Mouse (Mus musculus) layer of hippocampus, postnatal 10 days (tissue): ENCODE measurements around the gene Zfp316. TPM values are rescaled to one million over a fixed set of nuclear protein-coding genes. Genes with fewer than 3 reads are reported as not detected.
A peak's percentile ranks its signal among the peaks of the same experiment; 100 is the strongest.

Source experiments
- DNase-seq, 2 experiments: peaks; one replicate each; pipeline ENCODE4 v3.0.0; 2021; ENCODE audit warnings: low spot score in 2 of 2
- long read RNA-seq: library from polyadenylated mRNA; stranded (forward); transcript quantifications from one replicate; pipeline ENCODE4 v2.0.0, GENCODE M21; 2023
- total RNA-seq, 2 experiments: library from RNA; stranded (reverse); gene quantifications; 2 replicates each; pipeline ENCODE4 v1.2.3; 2021

Zfp316 gene
- 10 to 100 TPM; 21.8 to 24.4 TPM for total RNA-seq
- long read RNA-seq, full-length matches to known transcripts, result 3 of 3 reads
- long read RNA-seq, partial matches to known transcripts, result 0 of 3 reads
- long read RNA-seq, other reads (novel, unspliced or antisense), result 0 of 3 reads

- peak; percentile 72 to 83 for DNase-seq
Observed at GRCm38 (mm10) chr5:143269363-143270150, at the start of gene Zfp316. Gene Zfp316 (minus strand): TSS chr5:143270022.

- DNase-seq, result no peak
Observed at GRCm38 (mm10) chr5:143317288-143317610, 47.4 kb upstream of the Zfp316 start.

GRCm38 (mm10) chr5:143316605-143317287, 46.9 kb upstream of the Zfp316 start:
- DNase-seq, result no peak

GRCm38 (mm10) chr5:143315514-143315888, 45.7 kb upstream of the Zfp316 start:
- no peak for DNase-seq

- peak; percentile 89 to 95 for DNase-seq
Observed at GRCm38 (mm10) chr5:143314730-143315513, 45.1 kb upstream of the Zfp316 start, which contains the start of gene E130309D02Rik. Gene E130309D02Rik (minus strand): TSS chr5:143315360.

- no peak for DNase-seq
Observed at GRCm38 (mm10) chr5:143314183-143314729, 44.4 kb upstream of the Zfp316 start.

- peak; percentile 84 to 87 for DNase-seq
Observed at GRCm38 (mm10) chr5:143311886-143312285, 42.1 kb upstream of the Zfp316 start.

GRCm38 (mm10) chr5:143309916-143310315, 40.1 kb upstream of the Zfp316 start:
- no peak for DNase-seq

GRCm38 (mm10) chr5:143308825-143309224, 39.0 kb upstream of the Zfp316 start:
- DNase-seq, result no peak

- DNase-seq, result no peak
Observed at GRCm38 (mm10) chr5:143304251-143304650, 34.4 kb upstream of the Zfp316 start.

GRCm38 (mm10) chr5:143301296-143301695, 31.5 kb upstream of the Zfp316 start:
- DNase-seq, result peak; percentile 51 to 59

- peak; percentile 74 to 75 for DNase-seq
Observed at GRCm38 (mm10) chr5:143299686-143300085, 29.9 kb upstream of the Zfp316 start.

- no peak for DNase-seq
Observed at GRCm38 (mm10) chr5:143298391-143298790, 28.6 kb upstream of the Zfp316 start.

GRCm38 (mm10) chr5:143297986-143298385, 28.2 kb upstream of the Zfp316 start:
- no peak for DNase-seq

- DNase-seq, result no peak
Observed at GRCm38 (mm10) chr5:143295330-143295729, 25.5 kb upstream of the Zfp316 start.

- DNase-seq, result no peak
Observed at GRCm38 (mm10) chr5:143294862-143295261, 25.0 kb upstream of the Zfp316 start.

- peak; percentile 41 to 60 for DNase-seq
Observed at GRCm38 (mm10) chr5:143293404-143293803, 23.6 kb upstream of the Zfp316 start, which contains the start of gene Zfp853. Gene Zfp853 (minus strand): TSS chr5:143293623.

- no peak for DNase-seq
Observed at GRCm38 (mm10) chr5:143292879-143293278, 23.1 kb upstream of the Zfp316 start.

- no peak for DNase-seq
Observed at GRCm38 (mm10) chr5:143289299-143289698, 19.5 kb upstream of the Zfp316 start.

GRCm38 (mm10) chr5:143288378-143288911, 18.6 kb upstream of the Zfp316 start:
- no peak for DNase-seq
